Mouse (Mus musculus) kidney, embryonic 14.5 days (tissue): Measurements from ENCODE around the gene Dbndd2. TPM values are rescaled to one million over a fixed set of nuclear protein-coding genes. Genes with fewer than 3 reads are reported as not detected.
A peak's percentile ranks its signal among the peaks of the same experiment; 100 is the strongest.

Experiments used
- ATAC-seq: fragments of 200-750 bp; cut with Nextera tagmentation; 2 replicates; pipeline ENCODE4 v1.8.0; 2017; ENCODE audit warnings: moderate number of reproducible peaks, mild to moderate bottlenecking, moderate TSS enrichment, moderate library complexity; ENCODE audit not compliant: low FRiP score, low TSS enrichment
- H3K27ac ChIP-seq: fragments of 300-500 bp; sonication (generic); 2 replicates; pipeline ENCODE4 v1.5.1; 2014; ENCODE audit warnings: low read depth, mild to moderate bottlenecking, low read length, moderate library complexity, mixed read lengths
- H3K27me3 ChIP-seq: fragments of 300-500 bp; sonication (generic); 2 replicates; pipeline ENCODE4 v1.6.1; 2014; ENCODE audit warnings: mild to moderate bottlenecking, low read length; ENCODE audit not compliant: control insufficient read depth, insufficient read depth
- H3K36me3 ChIP-seq: fragments of 300-500 bp; sonication (generic); 2 replicates; pipeline ENCODE4 v1.6.1; 2014; ENCODE audit warnings: low read length, mixed read lengths; ENCODE audit not compliant: control insufficient read depth, insufficient read depth
- H3K4me1 ChIP-seq: fragments of 300-500 bp; sonication (generic); 2 replicates; pipeline ENCODE4 v1.6.1; 2014; ENCODE audit warnings: low read length, mixed read lengths; ENCODE audit not compliant: control insufficient read depth, insufficient read depth
- H3K4me2 ChIP-seq: fragments of 300-500 bp; sonication (generic); replicated peaks from 2 replicates; pipeline ENCODE4 v1.6.1; 2014; ENCODE audit warnings: low read depth, mild to moderate bottlenecking, low read length
- H3K4me3 ChIP-seq: fragments of 300-500 bp; sonication (generic); 2 replicates; pipeline ENCODE4 v1.5.1; 2014; ENCODE audit warnings: mild to moderate bottlenecking, low read length
- H3K9ac ChIP-seq: fragments of 300-500 bp; sonication (generic); 2 replicates; pipeline ENCODE4 v1.6.1; 2014; ENCODE audit warnings: low read depth, mild to moderate bottlenecking, low read length, moderate library complexity
- H3K9me3 ChIP-seq: fragments of 300-500 bp; sonication (generic); 2 replicates; pipeline ENCODE4 v1.6.1; 2016; ENCODE audit warnings: low read length; ENCODE audit not compliant: control insufficient read depth
- WGBS: fragments of 180-500 bp; shearing (Covaris S2); extraction: QIAGEN DNeasy Blood & Tissue Kit; methylation state at CpG from one replicate; pipeline ENCODE4 v1.1.7; 2014; 5-methylcytosine and 5-hydroxymethylcytosine counted together
- polyA plus RNA-seq: library from polyadenylated mRNA; unstranded; fragments of >200 nt; fragmentation: Nextera tagmentation; extraction: Ambion mirVana; gene quantifications from 2 replicates; pipeline ENCODE4 v1.2.1, GENCODE M21; 2014

Gene Dbndd2
- polyA plus RNA-seq, 1 experiment from 2014 or later, result 12.4 TPM

GRCm38 (mm10) chr2:164517485-164518221 lies 31.7 kb downstream of the Dbndd2 start:
- no peak overlapping the region for H3K4me3 ChIP-seq
- H3K9me3 ChIP-seq, result no peaks in the 10 kb centered on the region
- no peak overlapping the region for H3K9ac ChIP-seq
- H3K4me2 ChIP-seq, result no peak overlapping the region
- no peak for ATAC-seq
- H3K27ac ChIP-seq, result no peak overlapping the region; the same call in 1 of the 2 replicates
- 43% methylated on average over 9 of the region's 10 CpGs for WGBS
- 0 out of 2 replicates have a peak, but pooled peaks cover 3% of the 10 kb centered on the region for H3K4me1 ChIP-seq
- no peaks in the 10 kb centered on the region for H3K27me3 ChIP-seq
- H3K36me3 ChIP-seq, result no peaks in the 10 kb centered on the region

DNA sequence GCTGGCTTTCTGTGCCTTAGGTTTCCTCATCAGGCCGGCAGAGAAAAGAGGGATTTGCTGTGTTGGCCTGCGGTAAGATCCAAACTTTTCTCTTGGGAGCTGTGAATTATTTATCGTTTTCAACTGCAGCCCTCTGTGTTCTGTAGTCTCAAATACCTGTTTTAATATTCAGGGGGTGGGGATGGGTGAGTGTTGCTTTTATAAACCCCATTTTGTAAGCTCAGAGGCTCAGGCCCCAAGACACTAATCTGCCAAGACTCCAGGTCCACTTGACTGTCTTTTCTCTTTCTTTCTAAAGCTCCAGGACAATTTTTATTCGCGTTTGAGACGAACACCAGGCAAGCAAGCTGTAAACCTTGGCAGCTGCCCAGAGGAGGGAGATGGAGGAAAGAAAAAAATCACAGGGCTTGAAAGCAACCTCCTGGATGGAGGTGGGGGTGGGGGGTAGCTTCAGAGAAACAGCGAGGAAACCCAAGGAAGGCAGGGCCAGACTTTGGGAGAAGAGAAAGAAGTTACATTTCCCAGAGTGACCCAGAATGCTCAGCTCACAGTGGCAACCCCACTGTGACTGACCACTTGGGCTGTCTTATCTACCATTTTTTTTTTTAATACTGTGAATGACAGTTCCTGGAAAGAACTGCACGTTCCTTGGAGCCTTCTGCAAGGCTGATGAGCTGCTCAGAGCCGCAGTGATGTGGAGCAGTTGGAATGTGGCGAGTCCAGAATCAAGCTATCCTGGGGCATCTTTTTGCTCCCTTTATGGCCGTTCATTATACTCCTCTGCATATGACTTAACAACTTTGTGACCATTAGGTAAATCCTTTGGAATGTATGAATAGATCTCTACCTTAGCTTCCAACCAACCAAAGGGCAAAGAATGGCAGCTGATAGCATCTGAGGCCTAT lies 32.6 kb downstream of the Dbndd2 start:
- 0 out of 2 replicates have a peak, but pooled peaks cover 3% of the 10 kb centered on the region for H3K4me1 ChIP-seq
- no peaks in the 10 kb centered on the region for H3K27me3 ChIP-seq
- no peak overlapping the region for H3K4me2 ChIP-seq
- H3K9me3 ChIP-seq, result no peaks in the 10 kb centered on the region
- H3K36me3 ChIP-seq, result no peaks in the 10 kb centered on the region
- 43% methylated on average over 11 of the region's 11 CpGs for WGBS
- H3K4me3 ChIP-seq, result no peak overlapping the region
- H3K9ac ChIP-seq, result no peak overlapping the region
- ATAC-seq, result no peak
- no peak overlapping the region; the same call in 1 of the 2 replicates for H3K27ac ChIP-seq

DNA sequence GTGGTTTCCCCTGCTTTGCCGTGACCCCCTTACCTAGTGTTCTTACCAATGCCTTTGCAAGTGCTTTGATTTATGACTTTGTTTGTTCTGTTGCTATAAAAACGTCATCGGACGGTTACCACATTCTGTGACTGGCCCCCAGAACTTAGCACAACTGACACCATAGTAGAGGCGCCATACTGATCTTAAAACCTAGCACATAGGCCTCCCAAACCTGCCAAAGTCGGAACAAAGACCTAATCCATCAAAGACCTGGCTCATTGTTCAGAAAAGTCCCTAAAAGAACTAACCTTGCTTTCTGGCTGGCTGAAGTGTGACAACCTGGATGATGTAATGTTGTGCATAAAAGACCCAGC lies 33.2 kb downstream of the Dbndd2 start:
- Histone ChIP-seq H3K9ac (no peak overlapping the region), H3K4me1 (0 out of 2 replicates have a peak, but pooled peaks cover 3% of the 10 kb centered on the region), H3K4me3 (no peak overlapping the region), H3K27ac (0 out of 2 replicates have a peak overlapping the region, but pooled peaks have one; percentile 17), H3K4me2 (no peak overlapping the region), H3K9me3 (no peaks in the 10 kb centered on the region), H3K27me3 (no peaks in the 10 kb centered on the region), H3K36me3 (no peaks in the 10 kb centered on the region)
- ATAC-seq, result no peak
- 38% methylated on average over 6 of the region's 6 CpGs for WGBS

GRCm38 (mm10) chr2:164520782-164521181 lies 34.9 kb downstream of the Dbndd2 start:
- no peak overlapping the region for H3K4me3 ChIP-seq
- H3K9me3 ChIP-seq, result no peaks in the 10 kb centered on the region
- no peak overlapping the region for H3K4me2 ChIP-seq
- H3K9ac ChIP-seq, result no peak overlapping the region
- peak; percentile 61; the same call in 1 of the 2 replicates for ATAC-seq
- 0 out of 2 replicates have a peak, but pooled peaks cover 3% of the 10 kb centered on the region for H3K4me1 ChIP-seq
- H3K27me3 ChIP-seq, result no peaks in the 10 kb centered on the region
- 17% methylated on average over 3 of the region's 3 CpGs for WGBS
- no peak overlapping the region for H3K27ac ChIP-seq
- H3K36me3 ChIP-seq, result no peaks in the 10 kb centered on the region

DNA sequence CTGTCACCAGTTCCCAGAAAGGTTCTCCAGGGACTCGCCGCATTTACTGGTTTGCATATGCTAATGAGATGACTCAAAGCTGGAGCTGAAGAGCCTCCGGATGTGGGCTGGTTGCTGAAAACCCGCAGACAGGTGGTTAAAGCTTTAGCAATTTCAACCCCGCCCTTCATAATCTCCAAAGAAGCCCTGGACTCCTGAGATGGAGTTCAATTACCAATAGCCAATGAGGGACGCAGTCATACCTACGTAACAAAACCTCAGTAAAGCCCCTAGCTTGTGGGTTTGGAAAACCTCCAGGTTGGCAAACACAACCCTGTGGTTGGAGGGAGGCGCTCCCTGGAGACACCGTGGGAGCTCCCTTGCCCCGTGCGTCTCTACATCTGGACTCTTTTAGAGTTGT lies 35.9 kb downstream of the Dbndd2 start:
- Histone ChIP-seq H3K4me2 (no peak overlapping the region), H3K4me1 (0 out of 2 replicates have a peak, but pooled peaks cover 3% of the 10 kb centered on the region), H3K36me3 (no peaks in the 10 kb centered on the region), H3K27ac (no peak overlapping the region), H3K9me3 (no peaks in the 10 kb centered on the region), H3K9ac (no peak overlapping the region), H3K4me3 (no peak overlapping the region), H3K27me3 (no peaks in the 10 kb centered on the region)
- WGBS, result 16% methylated on average over 11 of the region's 11 CpGs
- no peak for ATAC-seq

- 22% methylated on average over 8 of the region's 8 CpGs for WGBS
- Histone ChIP-seq H3K27me3 (no peaks in the 10 kb centered on the region), H3K9ac (no peak overlapping the region), H3K27ac (no peak overlapping the region), H3K36me3 (no peaks in the 10 kb centered on the region), H3K4me2 (no peak overlapping the region), H3K4me1 (0 out of 2 replicates have a peak, but pooled peaks cover 3% of the 10 kb centered on the region), H3K4me3 (no peak overlapping the region), H3K9me3 (no peaks in the 10 kb centered on the region)
- ATAC-seq, result no peak
Observed at GRCm38 (mm10) chr2:164522280-164522679, 36.4 kb downstream of the Dbndd2 start.

DNA sequence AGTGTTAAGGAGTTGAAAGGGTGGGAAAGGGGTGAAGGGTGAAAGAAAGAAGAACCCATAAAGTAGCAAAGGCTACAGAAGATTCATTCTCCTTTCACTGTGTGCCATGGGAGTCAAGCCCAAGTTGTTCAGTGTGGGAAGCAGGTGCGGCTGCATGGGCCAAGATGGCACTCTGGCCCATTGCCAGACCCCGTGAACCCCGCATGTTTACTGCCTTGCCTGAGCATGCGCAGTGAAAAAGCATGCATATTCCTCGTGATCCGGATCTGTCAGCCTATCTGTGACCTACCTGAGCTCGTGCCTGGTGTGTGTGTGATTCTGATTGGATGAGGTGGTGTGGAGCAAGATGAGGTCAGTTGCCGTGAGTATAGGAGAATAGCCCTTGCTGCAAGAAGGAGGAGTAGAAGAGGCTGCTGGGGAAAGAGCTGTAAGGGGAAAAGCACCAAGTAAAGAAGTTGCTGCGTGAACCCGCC lies 37.4 kb downstream of the Dbndd2 start:
- 90% methylated on average over 10 of the region's 10 CpGs for WGBS
- no peak overlapping the region for H3K9ac ChIP-seq
- no peak overlapping the region for H3K4me2 ChIP-seq
- H3K4me1 ChIP-seq, result 0 out of 2 replicates have a peak, but pooled peaks cover 3% of the 10 kb centered on the region
- no peaks in the 10 kb centered on the region for H3K9me3 ChIP-seq
- H3K27ac ChIP-seq, result no peak overlapping the region
- no peaks in the 10 kb centered on the region for H3K36me3 ChIP-seq
- H3K27me3 ChIP-seq, result no peaks in the 10 kb centered on the region
- no peak overlapping the region for H3K4me3 ChIP-seq
- ATAC-seq, result no peak

- ATAC-seq, result no peak
- 62% methylated on average over 5 of the region's 5 CpGs for WGBS
- no peaks in the 10 kb centered on the region for H3K36me3 ChIP-seq
Observed at GRCm38 (mm10) chr2:164528557-164528956, 42.7 kb downstream of the Dbndd2 start.

More at GRCm38 (mm10) chr2:164528557-164528956, 42.7 kb downstream of the Dbndd2 start:
- no peak overlapping the region for H3K9ac ChIP-seq
- H3K4me3 ChIP-seq, result no peak overlapping the region
- H3K4me1 ChIP-seq, result no peaks in the 10 kb centered on the region
- no peak overlapping the region for H3K4me2 ChIP-seq
- no peaks in the 10 kb centered on the region for H3K9me3 ChIP-seq
- H3K27me3 ChIP-seq, result no peaks in the 10 kb centered on the region
- no peak overlapping the region for H3K27ac ChIP-seq
